Mouse (Mus musculus): ENCODE measurements around the gene Stk40. TPM values are rescaled to one million over a fixed set of nuclear protein-coding genes. Genes with fewer than 3 reads are reported as not detected.
A peak's percentile ranks its signal among the peaks of the same experiment; 100 is the strongest.

Stk40 gene
- 36.4 and 37.5 TPM in 2 replicates for polyA plus RNA-seq (2011; ENCODE audit: insufficient read depth, insufficient read length, low read depth, missing spikeins)

DNA sequence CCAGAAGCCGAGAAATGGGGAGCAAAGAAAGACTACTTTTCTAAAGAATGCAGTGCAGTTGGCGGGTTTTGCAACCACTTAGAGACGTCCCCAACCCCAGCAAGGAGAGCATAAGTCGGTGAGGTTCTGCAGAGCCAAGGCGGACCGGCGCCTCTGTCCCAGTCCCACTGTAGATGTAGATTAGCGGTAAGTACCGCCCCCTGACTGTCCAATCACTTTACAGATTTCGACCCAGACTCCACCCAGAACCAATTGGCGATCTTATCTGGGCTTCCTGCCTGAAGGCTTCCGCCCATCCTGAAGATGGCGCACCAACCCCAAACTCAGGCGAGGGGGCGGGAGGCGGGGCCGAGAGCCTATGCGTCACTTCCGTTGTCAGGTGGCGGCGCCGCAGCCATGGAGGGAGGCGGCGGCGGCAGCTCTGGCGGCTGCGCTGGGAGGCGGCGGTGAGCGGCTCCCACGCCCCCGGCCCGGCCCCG, at the start of gene Stk40:
Gene Stk40 (plus strand): TSS at position 368 of the 479 bp plus-strand sequence.
- Histone ChIP-seq H3K4me1 (ENCODE audit: control insufficient read depth, insufficient read depth, low read length) (no peaks in the 10 kb centered on the region), H3K27ac (ENCODE audit: insufficient read depth, low read length) (peak within 1 kb of the TSS; percentile 97), H3K9ac (ENCODE audit: low read depth, poor library complexity, severe bottlenecking) (peak within 1 kb of the TSS; percentile 72), H3K36me3 (ENCODE audit: control insufficient read depth, insufficient read depth, low read length, poor library complexity, severe bottlenecking) (peaks cover 2% of the 10 kb centered on the region; the same call in 1 of the 2 replicates), H3K9me3 (replicated peaks; ENCODE audit: control insufficient read depth, insufficient read depth, low read length, poor library complexity, severe bottlenecking) (no peaks in the 10 kb centered on the region), H3K4me3 (ENCODE audit: low read depth, low read length) (peak within 1 kb of the TSS; percentile 58), H3K27me3 (ENCODE audit: control insufficient read depth, insufficient read depth, low read length, poor library complexity, severe bottlenecking) (no peaks in the 10 kb centered on the region)
- TF ChIP-seq EP300 (IDR thresholded peaks at IDR 0.05; ENCODE audit: insufficient read depth, low read depth, low read length) (no peak), POLR2A (IDR thresholded peaks at IDR 0.05; ENCODE audit: insufficient read depth, low read length) (peak; percentile 49), CTCF (IDR thresholded peaks at IDR 0.05; ENCODE audit: low read depth, low read length) (peak; percentile 36)

DNA sequence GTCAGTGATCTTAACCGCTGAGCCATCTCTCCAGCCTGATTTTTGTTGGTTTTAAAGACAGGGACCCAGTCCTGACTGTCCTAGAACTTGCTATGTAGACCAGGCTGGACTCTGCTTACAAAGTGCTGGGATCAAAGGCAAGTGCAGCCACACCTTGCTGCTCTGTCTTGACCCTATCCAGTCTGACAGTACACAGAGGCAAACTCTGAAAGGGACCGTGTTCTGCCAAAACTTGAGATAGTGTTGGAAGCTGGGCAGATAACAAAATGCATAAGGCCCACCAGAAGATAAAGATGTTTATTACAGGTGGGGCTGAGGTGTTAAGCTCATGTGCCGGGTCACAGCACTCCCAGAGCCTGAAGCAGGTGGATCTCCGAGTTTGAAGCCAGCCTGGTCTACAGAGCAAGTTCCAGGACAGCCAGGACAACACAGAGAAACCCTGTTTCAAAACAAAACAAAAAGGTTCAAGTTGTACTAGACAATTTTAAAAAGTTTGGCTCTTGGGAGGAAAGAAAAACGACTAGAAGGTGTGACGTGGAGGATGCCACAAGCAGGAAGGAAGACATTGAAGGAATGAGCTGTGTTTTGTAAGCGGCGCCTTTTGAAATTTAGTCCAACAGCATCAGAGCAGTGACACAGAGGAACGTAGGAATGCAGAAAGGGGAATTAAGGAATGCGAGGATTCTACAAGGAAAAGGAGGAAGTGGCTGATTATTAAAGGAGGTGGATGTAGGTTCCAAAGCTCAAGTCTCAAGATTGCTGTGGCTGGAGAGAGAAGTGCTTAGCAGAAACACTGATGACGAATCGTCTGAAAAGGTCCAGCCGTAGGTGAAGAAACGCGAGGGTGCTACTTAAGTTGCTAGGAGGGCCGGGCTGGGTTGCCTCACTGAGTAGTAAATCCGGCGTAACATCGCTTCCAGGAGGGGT, 46.3 kb upstream of the Stk40 start:
- Histone ChIP-seq H3K4me3 (ENCODE audit: low read depth, low read length) (peak overlapping the region; percentile 75), H3K9ac (ENCODE audit: low read depth, poor library complexity, severe bottlenecking) (peak overlapping the region; percentile 53), H3K9me3 (replicated peaks; ENCODE audit: control insufficient read depth, insufficient read depth, low read length, poor library complexity, severe bottlenecking) (no peaks in the 10 kb centered on the region), H3K27ac (ENCODE audit: insufficient read depth, low read length) (no peak overlapping the region), H3K4me1 (ENCODE audit: control insufficient read depth, insufficient read depth, low read length) (peaks cover 3% of the 10 kb centered on the region), H3K36me3 (ENCODE audit: control insufficient read depth, insufficient read depth, low read length, poor library complexity, severe bottlenecking) (peaks cover 10% of the 10 kb centered on the region), H3K27me3 (ENCODE audit: control insufficient read depth, insufficient read depth, low read length, poor library complexity, severe bottlenecking) (no peaks in the 10 kb centered on the region)
- TF ChIP-seq CTCF (IDR thresholded peaks at IDR 0.05; ENCODE audit: low read depth, low read length) = no peak
- no peak for TF ChIP-seq POLR2A (IDR thresholded peaks at IDR 0.05; ENCODE audit: insufficient read depth, low read length)
- TF ChIP-seq EP300 (IDR thresholded peaks at IDR 0.05; ENCODE audit: insufficient read depth, low read depth, low read length) = no peak

DNA sequence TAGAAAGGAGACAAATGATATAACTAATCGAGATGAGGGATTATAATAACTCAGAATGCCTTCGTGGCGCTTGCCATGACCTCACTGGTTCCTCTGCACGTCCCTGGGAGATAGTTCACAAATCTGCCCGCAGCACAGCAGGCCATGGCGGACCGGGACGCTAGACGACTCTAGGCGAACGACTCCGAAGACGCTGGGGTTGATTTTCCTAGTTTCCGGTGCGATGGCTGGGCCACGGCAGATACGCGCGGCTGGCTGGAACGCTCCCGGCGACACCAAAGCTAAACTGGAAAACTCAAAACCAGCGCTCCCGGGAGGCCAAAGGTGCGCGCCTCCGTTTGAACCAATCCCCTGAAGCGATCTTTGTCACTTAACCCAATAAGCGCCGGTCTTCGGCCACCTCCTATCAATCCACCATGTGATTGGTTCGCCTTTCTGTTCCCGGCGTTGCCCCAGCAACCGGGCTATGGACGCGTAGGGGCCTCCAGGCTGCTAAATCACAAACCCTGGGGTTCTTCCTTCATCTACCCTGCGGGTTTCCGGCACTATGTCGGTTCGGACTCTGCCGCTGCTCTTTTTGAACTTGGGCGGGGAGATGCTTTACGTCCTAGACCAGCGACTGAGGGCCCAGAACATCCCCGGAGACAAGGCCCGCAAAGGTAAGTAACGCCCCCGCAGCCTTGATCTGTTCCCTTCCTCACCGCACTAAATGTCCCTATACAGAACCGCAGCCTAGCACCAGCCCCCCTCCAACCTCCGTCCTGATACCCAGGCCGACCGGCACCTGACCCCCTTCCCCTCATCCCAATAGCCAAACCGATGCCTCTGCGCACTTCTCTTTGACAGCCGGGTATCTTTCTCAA, 45.4 kb upstream of the Stk40 start, which contains the start of gene Oscp1:
Gene Oscp1 (plus strand): TSS at position 432 of the 863 bp plus-strand sequence.
- no peak within 1 kb of the TSS for H3K27ac ChIP-seq (ENCODE audit: insufficient read depth, low read length)
- H3K36me3 ChIP-seq (ENCODE audit: control insufficient read depth, insufficient read depth, low read length, poor library complexity, severe bottlenecking) = peaks cover 10% of the 10 kb centered on the region
- H3K4me1 ChIP-seq (ENCODE audit: control insufficient read depth, insufficient read depth, low read length) = no peaks in the 10 kb centered on the region
- TF ChIP-seq EP300 (IDR thresholded peaks at IDR 0.05; ENCODE audit: insufficient read depth, low read depth, low read length) (no peak), CTCF (IDR thresholded peaks at IDR 0.05; ENCODE audit: low read depth, low read length) (no peak), POLR2A (IDR thresholded peaks at IDR 0.05; ENCODE audit: insufficient read depth, low read length) (no peak)
- H3K9ac ChIP-seq (ENCODE audit: low read depth, poor library complexity, severe bottlenecking) = peak within 1 kb of the TSS; percentile 53
- H3K9me3 ChIP-seq (replicated peaks; ENCODE audit: control insufficient read depth, insufficient read depth, low read length, poor library complexity, severe bottlenecking) = no peaks in the 10 kb centered on the region
- H3K4me3 ChIP-seq (ENCODE audit: low read depth, low read length) = peak within 1 kb of the TSS; percentile 91
- H3K27me3 ChIP-seq (ENCODE audit: control insufficient read depth, insufficient read depth, low read length, poor library complexity, severe bottlenecking) = no peaks in the 10 kb centered on the region

GRCm38 (mm10) chr4:126058997-126059362, 44.8 kb upstream of the Stk40 start:
- no peaks in the 10 kb centered on the region for H3K9me3 ChIP-seq (replicated peaks; ENCODE audit: control insufficient read depth, insufficient read depth, low read length, poor library complexity, severe bottlenecking)
- TF ChIP-seq CTCF (IDR thresholded peaks at IDR 0.05; ENCODE audit: low read depth, low read length) = no peak
- no peak for TF ChIP-seq POLR2A (IDR thresholded peaks at IDR 0.05; ENCODE audit: insufficient read depth, low read length)
- TF ChIP-seq EP300 (IDR thresholded peaks at IDR 0.05; ENCODE audit: insufficient read depth, low read depth, low read length) = no peak
- H3K27me3 ChIP-seq (ENCODE audit: control insufficient read depth, insufficient read depth, low read length, poor library complexity, severe bottlenecking) = no peaks in the 10 kb centered on the region
- peaks cover 10% of the 10 kb centered on the region for H3K36me3 ChIP-seq (ENCODE audit: control insufficient read depth, insufficient read depth, low read length, poor library complexity, severe bottlenecking)
- H3K27ac ChIP-seq (ENCODE audit: insufficient read depth, low read length) = no peak overlapping the region
- no peaks in the 10 kb centered on the region for H3K4me1 ChIP-seq (ENCODE audit: control insufficient read depth, insufficient read depth, low read length)
- H3K9ac ChIP-seq (ENCODE audit: low read depth, poor library complexity, severe bottlenecking) = peak overlapping the region; percentile 53
- H3K4me3 ChIP-seq (ENCODE audit: low read depth, low read length) = peak overlapping the region; percentile 91

GRCm38 (mm10) chr4:126062856-126063255, 40.9 kb upstream of the Stk40 start:
- Histone ChIP-seq H3K36me3 (ENCODE audit: control insufficient read depth, insufficient read depth, low read length, poor library complexity, severe bottlenecking) (no peaks in the 10 kb centered on the region), H3K27ac (ENCODE audit: insufficient read depth, low read length) (no peak overlapping the region), H3K4me1 (ENCODE audit: control insufficient read depth, insufficient read depth, low read length) (no peaks in the 10 kb centered on the region), H3K4me3 (ENCODE audit: low read depth, low read length) (no peak overlapping the region), H3K9ac (ENCODE audit: low read depth, poor library complexity, severe bottlenecking) (no peak overlapping the region), H3K9me3 (replicated peaks; ENCODE audit: control insufficient read depth, insufficient read depth, low read length, poor library complexity, severe bottlenecking) (no peaks in the 10 kb centered on the region), H3K27me3 (ENCODE audit: control insufficient read depth, insufficient read depth, low read length, poor library complexity, severe bottlenecking) (no peaks in the 10 kb centered on the region)
- no peak for TF ChIP-seq EP300 (IDR thresholded peaks at IDR 0.05; ENCODE audit: insufficient read depth, low read depth, low read length)
- TF ChIP-seq POLR2A (IDR thresholded peaks at IDR 0.05; ENCODE audit: insufficient read depth, low read length) = no peak
- no peak for TF ChIP-seq CTCF (IDR thresholded peaks at IDR 0.05; ENCODE audit: low read depth, low read length)

Data from ES-Bruce4 (cell line).